Mouse (Mus musculus) small intestine, adult 2 months (tissue): ENCODE results near the gene Tbx1. TPM values are rescaled to one million over a fixed set of nuclear protein-coding genes. Genes with fewer than 3 reads are reported as not detected.

Source experiments
- H3K27ac ChIP-seq: fragments of 200-500 bp; 2 replicates; pipeline ENCODE4 v1.5.1; 2012; ENCODE audit warnings: low read depth, low read length, control low read depth, inconsistent platforms; ENCODE audit not compliant: insufficient read depth
- H3K27me3 ChIP-seq: fragments of 200-500 bp; 2 replicates; pipeline ENCODE4 v1.6.1; 2012; ENCODE audit warnings: mild to moderate bottlenecking, moderate library complexity, low read length, inconsistent platforms; ENCODE audit not compliant: control insufficient read depth, insufficient read depth
- H3K36me3 ChIP-seq: fragments of 200-500 bp; 2 replicates; pipeline ENCODE4 v1.6.1; 2012; ENCODE audit warnings: mild to moderate bottlenecking, low read length, control low read depth, inconsistent platforms; ENCODE audit not compliant: control insufficient read depth, insufficient read depth
- H3K4me1 ChIP-seq: fragments of 200-500 bp; 2 replicates; pipeline ENCODE4 v1.6.1; 2012; ENCODE audit warnings: low read length, inconsistent platforms, mixed read lengths; ENCODE audit not compliant: control insufficient read depth, insufficient read depth, insufficient read length
- H3K4me3 ChIP-seq: fragments of 200-500 bp; 2 replicates; pipeline ENCODE4 v1.5.1; 2012; ENCODE audit warnings: low read depth, mild to moderate bottlenecking, control low read depth, inconsistent platforms, low read length, moderate library complexity
- CTCF ChIP-seq: fragments of 200-500 bp; IDR thresholded peaks from 2 replicates; pipeline ENCODE4 v1.5.1; 2012; ENCODE audit warnings: low read depth, mild to moderate bottlenecking, control low read depth, inconsistent platforms, low read length, moderate library complexity, mixed read lengths; ENCODE audit not compliant: insufficient replicate concordance, insufficient read length; ENCODE audit errors: extremely low read depth
- POLR2A ChIP-seq: fragments of 200-500 bp; IDR thresholded peaks from 2 replicates; pipeline ENCODE4 v1.6.1; 2012; ENCODE audit warnings: low read depth, mild to moderate bottlenecking, control low read depth, inconsistent platforms, low read length, moderate library complexity
- WGBS: fragments of 180-500 bp; shearing (Covaris S2); methylation state at CpG from one replicate; pipeline ENCODE4 v1.1.7; 2018; 5-methylcytosine and 5-hydroxymethylcytosine counted together
- polyA plus RNA-seq: library from polyadenylated mRNA; depleted of rRNA; stranded (reverse); fragments of >200 nt; gene quantifications from 2 replicates; pipeline ENCODE4 v1.2.3, GENCODE M21; 2012

Gene Tbx1
- polyA plus RNA-seq, 1 experiment, result 8.3 TPM

DNA sequence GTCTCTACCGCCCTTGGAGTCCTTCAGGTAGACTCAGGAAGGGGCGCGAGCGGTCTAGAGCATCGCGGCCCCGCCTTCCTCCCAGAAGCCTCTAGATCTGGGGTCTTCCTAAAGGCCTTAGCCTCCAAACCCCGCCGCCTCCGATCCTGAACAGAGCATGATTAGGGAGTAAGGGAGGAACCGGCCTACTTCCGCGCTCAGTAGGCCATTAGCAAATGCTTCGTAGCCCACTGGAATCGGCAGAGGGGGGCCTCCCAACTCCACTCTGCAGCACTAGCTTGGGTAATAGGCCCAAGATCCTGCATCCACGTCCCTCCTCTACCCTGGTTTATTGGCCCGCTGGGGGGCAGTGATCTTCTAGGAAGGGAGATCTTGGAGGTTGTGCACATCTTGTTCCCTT, 31.5 kb upstream of the Tbx1 start, which contains the start of gene Gp1bb:
TSS of gene Gp1bb (minus strand) at position 385 of the 400 bp plus-strand sequence.
- 81% methylated on average over 17 of the region's 17 CpGs for WGBS
- no peak for TF ChIP-seq POLR2A
- TF ChIP-seq CTCF, result no peak

DNA sequence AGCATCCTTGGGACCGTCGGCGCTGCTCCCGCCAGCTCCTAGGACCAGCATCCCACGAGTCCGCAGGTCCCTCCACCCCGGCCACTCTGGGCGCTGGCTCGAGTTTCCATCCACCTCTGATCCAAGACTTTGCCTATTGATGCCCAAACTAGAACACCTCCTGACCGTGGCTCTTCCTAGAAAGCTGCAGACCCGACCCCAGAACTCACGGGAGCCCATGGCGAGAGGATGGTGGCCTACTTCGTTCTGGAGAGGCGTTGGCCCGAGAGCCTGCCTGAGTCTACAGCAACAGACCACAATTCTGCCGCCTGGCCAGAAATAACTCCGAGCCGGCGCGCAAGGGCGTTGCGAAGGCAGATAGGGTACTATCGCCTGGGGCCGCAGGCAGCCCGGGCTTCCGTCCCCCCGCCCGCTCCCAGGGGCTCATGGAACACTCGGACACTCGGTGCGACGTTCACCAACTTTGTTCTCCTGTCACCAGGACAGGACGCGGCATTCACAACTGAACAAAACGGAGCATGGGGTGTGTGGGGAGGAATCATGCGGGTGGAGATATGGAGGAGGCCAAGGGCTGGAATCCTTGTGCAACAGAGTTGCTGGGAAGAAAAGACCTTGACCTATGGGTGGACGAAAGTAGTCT, 31.0 kb upstream of the Tbx1 start:
- peaks cover 20% of the 10 kb centered on the region for H3K4me1 ChIP-seq
- peaks cover 66% of the 10 kb centered on the region for H3K36me3 ChIP-seq
- no peak overlapping the region for H3K4me3 ChIP-seq
- no peaks in the 10 kb centered on the region; the same call in 1 of the 2 replicates for H3K27me3 ChIP-seq
- TF ChIP-seq POLR2A, result no peak
- no peak for TF ChIP-seq CTCF
- WGBS, result 60% methylated on average over 38 of the region's 38 CpGs
- H3K27ac ChIP-seq, result no peak overlapping the region

More for the DNA sequence above, 31.5 kb upstream of the Tbx1 start, which contains the start of gene Gp1bb:
- H3K27me3 ChIP-seq, result no peaks in the 10 kb centered on the region; the same call in 1 of the 2 replicates
- peaks cover 23% of the 10 kb centered on the region for H3K4me1 ChIP-seq
- H3K27ac ChIP-seq, result no peak within 1 kb of the TSS
- H3K36me3 ChIP-seq, result peaks cover 66% of the 10 kb centered on the region
- no peak within 1 kb of the TSS for H3K4me3 ChIP-seq

DNA sequence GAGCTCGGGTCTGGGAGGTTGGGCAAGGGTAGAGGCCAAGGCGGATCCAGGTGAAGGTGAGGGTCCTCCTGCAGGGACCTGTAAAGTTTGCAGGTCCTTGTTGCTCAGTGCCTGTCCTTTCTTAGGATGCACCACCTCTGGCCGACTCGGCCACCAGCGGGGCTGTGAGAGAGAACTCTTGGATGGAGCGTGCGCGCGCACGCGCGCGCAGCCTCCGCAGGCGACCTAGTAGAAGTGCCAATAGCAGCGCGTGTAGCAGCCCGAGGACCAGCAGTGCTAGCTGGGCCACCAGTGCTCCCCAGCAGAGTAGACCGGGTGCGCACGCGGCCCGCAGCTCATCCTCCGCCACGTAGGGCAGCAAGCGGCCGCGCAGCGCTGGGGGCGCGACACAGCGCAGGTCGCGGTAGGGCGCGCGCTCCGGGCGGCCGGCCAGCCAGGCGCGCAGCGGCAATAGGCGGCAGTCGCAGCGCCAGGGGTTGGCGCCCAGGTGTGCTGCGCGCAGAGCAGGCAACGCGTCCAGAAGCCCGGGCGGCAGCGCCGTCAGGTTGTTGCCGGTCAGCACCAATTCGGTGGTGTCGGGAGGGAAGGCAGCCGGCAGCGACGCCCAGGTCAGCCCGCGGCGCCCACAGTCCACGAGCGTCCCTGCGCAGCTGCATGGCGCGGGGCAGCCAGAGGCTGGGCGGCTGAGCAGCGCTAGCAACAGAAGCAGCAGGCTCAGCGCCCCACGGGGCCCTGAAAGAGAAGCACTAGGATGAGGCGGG, 30.3 kb upstream of the Tbx1 start:
- Histone ChIP-seq H3K27ac (no peak overlapping the region), H3K4me1 (peaks cover 15% of the 10 kb centered on the region), H3K4me3 (peak overlapping the region; percentile 29; the same call in 1 of the 2 replicates), H3K36me3 (peaks cover 60% of the 10 kb centered on the region), H3K27me3 (no peaks in the 10 kb centered on the region; the same call in 1 of the 2 replicates)
- TF ChIP-seq CTCF (no peak), POLR2A (no peak)
- 33% methylated on average over 74 of the region's 74 CpGs for WGBS

DNA sequence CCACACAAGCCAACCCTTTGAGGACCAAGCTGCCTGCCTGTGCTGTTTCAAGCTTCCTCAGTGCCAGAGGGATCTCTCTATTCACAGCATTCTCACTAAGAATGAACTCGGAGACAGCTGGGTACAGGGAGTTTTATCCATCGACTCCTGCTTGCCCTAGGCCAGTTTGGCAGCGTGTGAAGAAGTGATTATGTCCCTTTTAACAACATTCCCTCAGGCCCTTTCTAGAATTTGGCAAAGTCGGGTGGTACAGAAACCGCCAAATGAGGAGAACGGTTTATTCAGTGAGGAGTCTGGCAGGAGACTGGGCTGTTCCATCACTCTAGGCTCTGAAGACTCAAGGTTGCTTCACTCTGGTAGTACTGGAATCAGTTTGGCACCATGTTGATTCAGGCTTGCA, 29.7 kb upstream of the Tbx1 start:
- WGBS, result 76% methylated on average over 6 of the region's 6 CpGs
- Histone ChIP-seq H3K4me1 (peaks cover 14% of the 10 kb centered on the region), H3K4me3 (no peak overlapping the region), H3K27me3 (no peaks in the 10 kb centered on the region; the same call in 1 of the 2 replicates), H3K36me3 (peaks cover 54% of the 10 kb centered on the region), H3K27ac (no peak overlapping the region)
- TF ChIP-seq CTCF (no peak), POLR2A (no peak)

DNA sequence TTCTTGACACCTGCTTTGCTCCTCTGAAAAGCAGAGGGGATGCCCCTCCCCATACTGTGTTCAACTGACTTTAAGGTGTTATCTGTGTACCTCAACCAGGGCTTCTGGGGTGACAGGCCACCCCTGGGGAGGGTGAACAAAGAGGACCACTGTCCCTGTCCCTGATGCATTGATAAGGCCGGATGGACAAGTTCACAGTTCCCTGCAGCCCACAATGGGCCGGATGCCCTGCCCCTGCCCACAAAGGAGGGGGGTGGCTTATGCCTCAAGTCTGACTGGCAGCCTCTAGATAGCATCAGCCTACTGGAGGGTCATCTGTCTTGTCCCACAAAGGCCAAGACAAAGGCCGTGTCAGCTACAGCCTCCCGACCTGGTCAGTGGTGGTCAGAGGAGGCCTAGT, 28.6 kb upstream of the Tbx1 start:
- TF ChIP-seq POLR2A (no peak), CTCF (no peak)
- Histone ChIP-seq H3K36me3 (peaks cover 43% of the 10 kb centered on the region), H3K27ac (no peak overlapping the region), H3K4me1 (peaks cover 14% of the 10 kb centered on the region), H3K4me3 (no peak overlapping the region), H3K27me3 (no peaks in the 10 kb centered on the region; the same call in 1 of the 2 replicates)
- 68% methylated on average over 4 of the region's 4 CpGs for WGBS

DNA sequence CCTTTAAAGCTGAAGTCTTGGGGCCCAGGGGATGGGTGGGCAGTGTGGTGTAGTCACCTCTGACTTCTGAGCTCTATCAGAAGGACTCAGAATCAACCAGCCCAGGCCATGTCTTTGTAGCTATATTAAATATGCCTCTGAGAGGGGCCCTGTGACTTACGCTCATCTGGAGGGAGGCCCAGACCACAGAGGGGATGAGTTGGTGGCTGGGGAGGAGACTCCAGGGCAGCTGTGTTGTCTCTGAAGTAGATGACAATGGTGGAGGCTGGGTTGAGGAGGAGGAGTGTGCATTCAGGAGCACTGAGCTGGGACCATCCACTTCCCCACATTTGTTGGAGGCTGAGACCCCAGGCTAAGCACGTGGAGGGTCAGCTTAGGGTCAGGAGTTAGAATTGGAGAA, 27.8 kb upstream of the Tbx1 start:
- 81% methylated on average over 2 of the region's 2 CpGs for WGBS
- TF ChIP-seq CTCF (no peak), POLR2A (no peak)
- Histone ChIP-seq H3K36me3 (peaks cover 35% of the 10 kb centered on the region), H3K4me1 (peaks cover 14% of the 10 kb centered on the region), H3K27me3 (no peaks in the 10 kb centered on the region; the same call in 1 of the 2 replicates), H3K27ac (no peak overlapping the region), H3K4me3 (no peak overlapping the region)

DNA sequence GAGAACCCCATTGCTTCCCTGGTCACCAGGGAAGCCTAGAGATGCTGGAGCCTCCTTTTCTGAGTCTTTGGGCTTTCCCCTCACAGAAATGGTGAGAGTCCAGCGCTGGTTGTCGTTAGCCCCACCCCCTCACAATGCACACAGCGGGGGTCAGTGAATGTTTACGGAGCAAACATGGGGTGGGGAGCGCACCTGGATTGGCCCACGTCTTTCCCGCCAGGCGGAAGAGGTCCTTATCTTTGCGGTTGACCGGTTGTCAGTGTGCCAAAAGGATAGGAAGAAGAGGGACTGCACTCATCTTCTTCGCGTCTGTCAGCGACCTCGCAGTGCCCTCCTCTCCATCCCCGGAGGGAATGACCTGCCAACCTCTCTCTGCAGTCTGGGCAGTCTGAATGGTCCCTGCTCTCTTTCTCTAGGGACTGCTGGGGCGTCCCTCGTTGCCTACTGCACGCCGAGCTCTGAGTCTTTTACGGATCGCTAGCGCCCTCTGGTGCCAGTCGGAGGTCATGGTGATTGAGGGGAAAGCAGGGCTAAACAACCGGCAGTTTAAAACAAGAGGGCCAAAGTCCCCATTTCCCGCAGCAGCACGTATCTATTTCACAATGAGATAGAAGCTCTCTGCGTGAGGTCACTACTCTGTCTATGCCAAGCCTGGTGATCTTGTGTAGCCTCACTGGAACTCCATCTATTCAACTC, 27.0 kb upstream of the Tbx1 start:
- H3K4me1 ChIP-seq, result peaks cover 14% of the 10 kb centered on the region; the same call in 1 of the 2 replicates
- 0 out of 2 replicates have a peak overlapping the region, but pooled peaks have one; percentile 14 for H3K27ac ChIP-seq
- H3K27me3 ChIP-seq, result no peaks in the 10 kb centered on the region; the same call in 1 of the 2 replicates
- TF ChIP-seq POLR2A (peak; percentile 40; the same call in 1 of the 2 replicates), CTCF (peak; percentile 95; the same call in 1 of the 2 replicates)
- 1% methylated on average over 27 of the region's 27 CpGs for WGBS
- H3K4me3 ChIP-seq, result peak overlapping the region; percentile 40
- H3K36me3 ChIP-seq, result peaks cover 27% of the 10 kb centered on the region
